Mouse (Mus musculus) layer of hippocampus, adult 18-20 months (tissue): ENCODE measurements around the gene Kdelc2. TPM values are rescaled to one million over a fixed set of nuclear protein-coding genes. Genes with fewer than 3 reads are reported as not detected.

ENCODE experiments used
- DNase-seq, 2 experiments: peaks; one replicate each; pipeline ENCODE4 v3.0.0; 2022; ENCODE audit warnings: low spot score in 2 of 2
- long read RNA-seq: library from polyadenylated mRNA; stranded (forward); transcript quantifications from one replicate; pipeline ENCODE4 v2.0.0, GENCODE M21; 2021
- total RNA-seq, 2 experiments: library from RNA; stranded (reverse); gene quantifications; 2 replicates each; pipeline ENCODE4 v1.2.3; 2021

Kdelc2 gene
- 1 to 10 TPM; 5.3 to 6.4 TPM for total RNA-seq
- long read RNA-seq, transcript Kdelc2-201 (8 exons, 3,642 nt) = major isoform, 5 of 9 reads
- long read RNA-seq, partial matches to known transcripts = 3 of 9 reads
- long read RNA-seq, other reads (novel, unspliced or antisense) = 1 of 9 reads

DNA sequence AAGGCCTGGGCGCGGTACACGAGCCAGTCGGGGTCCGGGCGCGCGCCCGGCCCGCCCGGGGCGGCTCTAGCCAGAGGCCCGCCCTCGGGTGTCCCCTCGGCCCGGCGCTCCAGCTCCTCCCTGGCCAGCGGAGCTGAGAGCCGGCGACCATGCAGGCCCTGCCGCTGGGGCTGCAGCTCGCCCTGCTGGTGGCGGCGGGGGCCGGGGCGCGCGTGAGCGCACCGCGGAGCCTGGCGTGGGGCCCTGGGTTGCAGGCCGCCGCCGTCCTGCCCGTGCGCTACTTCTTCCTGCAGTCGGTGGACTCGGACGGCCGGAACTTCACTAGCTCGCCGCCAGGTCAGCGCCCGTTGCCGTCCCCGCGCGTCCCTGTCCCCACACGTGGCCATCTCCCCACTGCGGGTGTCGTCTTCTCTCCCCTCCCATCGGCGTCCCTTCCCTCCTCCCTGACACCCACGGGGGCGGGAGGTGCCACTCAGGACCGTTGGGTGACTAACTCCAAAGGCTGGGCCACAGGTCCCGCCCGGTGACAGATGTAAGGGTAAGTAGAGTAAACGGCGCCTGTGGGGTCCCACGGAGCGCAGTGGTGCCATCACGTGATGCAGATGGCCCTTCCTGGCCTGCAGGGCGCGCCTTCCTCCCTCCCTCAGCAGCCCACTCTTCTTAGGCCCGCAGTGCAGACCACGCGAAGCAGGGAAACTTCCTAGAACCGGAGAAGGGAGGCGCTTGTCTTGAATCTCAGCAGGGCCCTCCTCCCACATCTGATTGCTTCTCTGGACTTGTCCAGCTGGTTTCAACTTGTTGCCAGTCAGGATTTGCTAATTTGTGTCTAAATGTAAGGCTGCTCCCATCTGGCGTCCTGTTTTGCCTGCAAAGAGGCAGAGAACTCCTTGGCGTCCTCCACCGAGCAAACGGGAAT lies at the start of gene Kdelc2:
TSS of gene Kdelc2 (plus strand) at position 75 of the 916 bp plus-strand sequence.
- DNase-seq = peak; percentile 77 to 81

DNA sequence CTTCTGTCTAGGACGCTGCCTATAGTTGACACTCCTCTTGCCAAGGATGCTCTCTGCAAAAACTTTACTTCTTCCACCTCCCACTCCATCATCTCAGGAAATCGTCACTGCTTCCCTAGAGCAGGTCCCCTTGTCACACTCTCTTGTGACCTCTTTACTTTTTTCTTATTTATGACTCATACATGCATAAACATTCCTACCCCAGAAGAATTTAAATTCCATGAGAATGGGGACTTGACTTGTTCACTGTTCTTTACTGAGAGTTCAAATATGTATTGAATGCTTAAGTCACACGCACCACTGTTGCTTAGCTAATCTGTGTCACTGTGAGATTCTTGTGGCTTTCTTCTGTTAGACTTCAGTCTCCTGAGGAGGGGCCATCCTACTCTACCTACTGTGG lies 48.7 kb upstream of the Kdelc2 start:
- no peak for DNase-seq

DNA sequence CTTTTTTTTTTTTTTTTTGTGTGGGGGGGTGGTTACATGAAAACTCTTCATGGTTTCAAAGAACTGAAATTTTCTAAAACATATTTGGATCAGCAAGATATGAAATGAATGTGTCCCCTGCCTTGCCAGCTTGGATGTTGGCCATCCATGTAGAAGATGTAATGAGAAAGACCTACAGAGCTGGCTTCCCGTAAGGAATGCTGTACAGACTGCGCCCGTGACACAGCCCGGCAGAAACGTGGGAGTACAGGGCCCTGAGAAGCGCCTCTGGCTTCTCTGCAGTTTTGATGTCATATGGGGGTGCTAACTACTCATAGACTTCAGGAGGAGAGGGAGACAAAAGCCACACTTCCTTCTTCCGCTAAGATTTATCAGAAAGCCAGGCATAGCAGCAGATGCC lies 44.2 kb upstream of the Kdelc2 start:
- DNase-seq = no peak

DNA sequence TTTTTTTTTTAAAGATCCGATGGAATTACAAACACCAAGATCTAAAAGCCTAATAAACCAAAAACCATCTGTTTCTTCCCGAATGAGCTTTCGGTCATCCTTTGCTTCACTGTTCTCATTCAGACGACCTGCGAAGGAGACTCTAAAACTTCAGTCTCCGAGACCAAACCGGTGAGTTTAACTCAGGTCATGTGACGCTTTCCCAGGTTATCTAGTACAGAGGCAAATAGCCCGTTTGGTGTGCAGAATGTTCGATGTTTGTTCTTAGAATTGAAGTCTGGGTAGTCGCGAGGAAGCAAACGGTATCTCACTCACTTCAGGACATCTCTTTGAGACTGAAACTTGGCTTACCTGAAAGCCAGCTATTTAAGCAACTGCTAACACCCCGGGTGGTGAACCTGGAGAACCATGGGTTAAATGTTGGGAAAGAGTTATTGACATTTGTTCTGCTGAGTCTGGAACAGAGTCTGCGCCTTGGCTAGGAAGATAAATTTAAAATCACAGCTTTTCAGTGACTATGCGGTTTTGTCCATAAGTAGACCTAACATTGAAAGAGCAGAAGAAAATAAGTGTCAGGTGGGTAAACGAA lies 43.4 kb upstream of the Kdelc2 start:
- no peak for DNase-seq

DNA sequence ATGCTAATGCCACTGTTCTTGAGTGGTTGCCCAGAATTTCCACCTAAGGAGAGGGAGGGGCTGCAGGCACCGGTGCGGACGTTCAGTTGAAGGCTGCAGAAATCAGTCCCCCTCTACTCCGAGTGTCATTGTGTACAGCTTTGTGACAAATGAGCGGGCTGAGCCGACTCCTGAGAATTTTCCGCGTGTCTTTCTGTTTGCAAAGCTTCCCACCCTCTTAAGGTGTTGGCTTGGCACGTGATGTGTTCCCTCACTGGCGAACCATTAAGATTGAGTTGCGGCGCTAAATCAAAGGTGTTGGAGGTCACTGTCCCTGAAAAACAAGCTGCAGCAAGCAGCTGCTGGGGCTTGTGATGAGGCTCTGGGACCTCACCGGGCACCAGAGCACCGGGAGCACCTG lies 42.9 kb upstream of the Kdelc2 start:
- DNase-seq = peak in 1 of 2 experiments; percentile 5

DNA sequence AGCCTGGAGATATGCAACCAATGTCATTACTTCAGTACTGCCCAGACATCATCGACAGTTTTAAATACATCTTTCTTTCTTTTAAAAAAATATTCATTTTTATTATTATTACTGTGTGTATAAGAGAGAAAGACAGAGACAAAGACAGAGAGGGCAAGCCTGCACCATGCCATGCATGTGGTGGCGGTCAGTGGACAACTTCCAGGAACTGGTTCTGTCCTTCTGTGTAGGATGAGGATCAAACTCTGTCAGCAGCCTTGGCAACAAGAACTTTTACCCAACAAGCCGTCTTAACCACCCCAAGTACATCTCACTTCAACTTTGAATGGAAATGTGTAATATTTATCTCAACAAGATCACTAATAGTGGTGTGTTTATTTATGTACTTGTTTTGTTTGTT lies 41.8 kb upstream of the Kdelc2 start:
- no peak for DNase-seq

DNA sequence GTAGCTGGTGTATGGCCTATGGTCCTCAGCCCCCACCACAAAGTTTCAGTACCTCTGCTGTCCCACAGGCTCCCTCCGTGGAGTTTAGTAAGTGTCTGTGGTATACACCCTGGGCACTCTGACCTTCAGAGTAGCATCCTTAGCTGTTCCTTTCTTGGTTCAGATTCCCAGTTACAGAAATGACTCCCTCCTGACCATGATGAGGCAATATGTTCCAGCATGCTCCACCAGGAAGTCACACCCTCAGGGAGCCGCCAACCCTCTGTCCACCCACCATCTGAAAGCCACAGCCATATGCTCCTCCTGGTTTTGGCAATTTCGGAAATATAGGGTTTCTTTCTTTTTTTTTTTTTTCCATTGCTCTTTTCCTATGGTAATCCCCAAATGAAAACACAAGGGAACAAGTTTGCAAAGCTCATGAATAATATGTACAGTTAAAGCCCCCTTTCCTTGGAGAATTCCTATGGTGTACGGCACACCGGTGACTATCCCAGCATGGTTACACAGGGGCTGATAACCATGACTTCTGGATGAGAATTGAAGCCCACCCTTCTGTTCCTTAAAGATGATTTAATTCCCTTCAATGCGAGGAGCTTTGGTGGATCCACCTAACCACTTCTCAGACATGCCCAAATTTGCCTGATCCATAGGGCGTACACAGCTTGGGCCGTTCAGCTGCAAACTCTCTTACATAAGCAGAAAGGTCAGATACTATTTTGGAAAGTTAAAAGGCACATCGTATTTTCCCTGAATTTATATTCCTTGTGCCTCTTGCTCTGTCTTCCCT lies 39.0 kb upstream of the Kdelc2 start:
- DNase-seq = peak in 1 of 2 experiments; percentile 15

DNA sequence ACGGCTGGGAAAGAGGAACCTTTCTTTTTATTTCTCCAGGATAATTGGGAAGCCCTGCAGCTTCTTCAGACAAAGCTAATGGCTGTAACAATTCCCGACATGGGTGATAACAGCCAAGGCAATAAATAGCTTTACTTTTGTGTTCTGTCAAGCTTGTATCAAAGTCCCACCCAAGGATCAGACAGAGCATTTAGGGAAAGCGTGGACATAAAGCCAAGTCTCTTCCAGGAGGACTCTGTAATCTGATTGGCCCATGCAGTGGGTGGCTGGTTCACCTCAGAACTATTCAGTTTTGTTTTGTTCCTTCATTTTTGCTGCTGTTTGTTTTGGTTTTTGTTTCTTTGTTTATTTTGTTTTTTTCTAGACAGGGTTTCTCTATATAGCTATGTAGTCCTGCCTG lies 38.1 kb upstream of the Kdelc2 start:
- no peak for DNase-seq

DNA sequence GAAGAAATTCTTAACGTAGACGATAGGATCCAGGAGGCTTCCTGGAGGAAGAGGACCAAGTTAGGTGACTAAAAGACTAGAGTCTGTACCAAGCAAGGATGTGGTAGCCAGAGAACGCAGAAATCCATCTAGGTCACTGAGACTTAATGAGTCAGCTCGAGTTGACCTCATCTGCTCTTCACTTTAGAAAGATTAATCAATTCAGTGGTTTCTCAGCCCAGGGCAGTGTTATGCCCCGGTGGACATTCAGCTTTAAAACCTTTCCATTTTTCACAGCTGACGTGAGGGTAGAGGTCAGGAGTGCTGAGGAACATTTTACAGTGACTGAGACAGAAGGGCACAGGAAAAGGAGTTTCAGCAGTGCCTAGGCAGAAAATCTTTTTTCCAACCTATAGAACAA lies 37.4 kb upstream of the Kdelc2 start:
- no peak for DNase-seq

DNA sequence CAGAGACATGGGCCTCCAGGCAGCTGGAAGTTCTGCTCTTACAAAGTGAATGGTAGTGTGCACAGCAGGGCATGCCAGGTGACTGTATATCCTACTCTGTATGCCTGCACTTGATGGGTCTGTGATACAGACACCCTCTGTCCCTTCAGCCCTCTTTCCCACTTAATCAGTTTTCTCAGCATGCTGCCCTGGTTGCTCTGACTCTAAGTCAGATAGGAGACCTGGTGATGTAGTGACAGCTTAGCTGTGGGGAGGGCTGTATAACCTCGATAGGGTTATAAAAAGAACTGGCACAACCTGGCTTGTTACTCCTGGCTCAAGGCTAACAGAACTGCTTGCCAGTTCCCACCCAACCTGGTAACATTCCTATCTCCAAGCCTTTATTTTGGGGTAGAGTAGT lies 34.6 kb upstream of the Kdelc2 start:
- no peak for DNase-seq

DNA sequence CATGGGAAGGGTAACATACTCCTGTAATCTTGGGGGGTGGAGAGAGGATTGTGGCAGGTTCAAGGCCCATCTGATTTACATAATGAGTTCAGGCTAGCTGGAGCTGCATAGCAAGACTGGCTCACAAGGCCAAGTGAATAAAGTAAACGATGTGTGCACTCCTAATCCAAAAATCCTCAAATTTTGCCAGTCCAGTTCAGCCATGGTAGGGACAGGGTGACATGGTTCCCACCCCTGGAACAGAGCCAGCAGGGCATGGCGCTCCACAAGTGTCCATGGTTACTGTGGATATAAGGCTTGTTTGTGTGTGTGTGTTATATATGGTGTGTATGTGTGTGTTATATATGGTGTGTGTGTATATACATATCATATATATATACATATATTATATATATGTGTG lies 33.5 kb upstream of the Kdelc2 start:
- no peak for DNase-seq

DNA sequence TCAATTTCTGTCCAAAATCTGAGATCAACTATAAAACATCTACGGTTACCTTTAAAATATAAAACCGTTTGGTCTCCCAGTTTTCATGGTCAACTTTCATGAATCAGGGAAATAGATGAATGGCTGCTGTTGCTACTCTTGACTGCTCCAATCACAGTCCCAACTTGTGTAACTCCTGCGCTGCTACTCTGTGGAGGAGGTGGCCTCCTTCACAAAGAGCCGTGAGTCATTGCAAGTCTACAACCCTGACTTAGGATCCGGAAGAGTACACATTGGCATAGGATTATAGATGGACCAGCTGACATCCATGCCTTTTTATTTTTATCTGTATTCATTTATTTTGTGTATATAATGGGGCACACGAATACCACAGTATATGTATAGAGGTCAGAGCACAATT lies 31.9 kb upstream of the Kdelc2 start:
- DNase-seq = no peak

DNA sequence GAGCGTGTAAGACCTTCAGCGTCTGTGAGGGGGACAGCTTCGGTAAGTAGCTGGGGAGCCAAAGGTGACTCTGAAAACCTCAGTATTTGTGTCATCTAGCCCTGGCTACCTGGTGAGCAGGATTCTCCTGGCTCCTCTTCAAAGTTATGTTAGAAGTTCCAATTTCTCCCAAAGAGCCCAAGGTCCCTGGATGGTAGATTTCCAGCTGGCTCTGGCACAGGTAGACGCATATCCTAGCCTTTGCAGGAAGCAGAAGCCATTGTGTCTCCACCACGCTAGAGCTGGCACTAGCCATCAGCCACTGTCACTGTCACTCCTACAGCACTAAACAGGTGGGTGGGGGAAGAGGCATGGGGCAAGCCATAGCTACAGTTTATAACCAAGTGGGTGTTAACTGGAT lies 30.7 kb upstream of the Kdelc2 start:
- DNase-seq = no peak

DNA sequence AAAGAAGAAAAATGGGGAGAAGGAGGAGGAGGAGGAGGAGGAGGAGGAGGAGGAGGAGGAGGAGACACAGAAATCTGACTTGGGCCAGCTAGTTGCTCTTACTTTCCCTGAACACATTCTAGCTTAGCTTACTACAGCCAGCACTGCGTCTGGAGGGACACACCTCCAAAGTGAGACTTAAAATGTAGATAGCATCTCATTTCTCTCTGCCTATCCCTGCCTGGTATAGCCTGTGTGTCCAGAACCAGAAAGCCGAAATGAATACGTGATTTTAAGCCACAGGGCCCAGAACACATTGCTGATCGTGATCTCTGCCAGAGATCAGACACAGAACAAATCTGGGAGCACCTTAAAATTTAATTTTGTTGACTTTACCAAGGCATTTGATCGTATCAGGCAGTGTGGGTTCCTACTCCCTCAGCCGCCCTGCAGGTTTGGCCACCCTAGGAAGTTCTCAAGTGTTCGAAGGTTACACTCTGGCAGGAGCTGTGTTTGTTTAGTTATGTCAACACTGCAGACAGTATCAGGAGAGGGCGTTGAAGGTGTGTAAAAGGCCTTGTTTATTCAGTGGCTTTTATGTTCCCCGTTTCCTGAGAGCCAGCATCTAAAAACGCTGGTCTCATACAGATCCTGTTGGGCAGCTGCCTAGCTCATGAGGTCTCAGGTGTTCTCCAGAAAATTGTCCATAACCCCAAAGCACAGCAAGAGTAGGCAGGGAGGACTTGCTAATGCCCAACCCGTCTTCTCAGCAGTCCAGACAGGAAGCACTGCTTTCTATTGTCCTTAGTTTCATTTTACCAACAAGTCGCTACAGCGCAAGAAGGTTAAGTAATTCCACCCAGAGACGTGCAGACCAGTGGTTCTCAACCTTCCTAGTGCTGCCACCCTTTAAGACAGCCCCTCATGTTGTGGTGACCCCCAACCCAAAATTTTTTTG lies 27.3 kb upstream of the Kdelc2 start:
- no peak for DNase-seq

DNA sequence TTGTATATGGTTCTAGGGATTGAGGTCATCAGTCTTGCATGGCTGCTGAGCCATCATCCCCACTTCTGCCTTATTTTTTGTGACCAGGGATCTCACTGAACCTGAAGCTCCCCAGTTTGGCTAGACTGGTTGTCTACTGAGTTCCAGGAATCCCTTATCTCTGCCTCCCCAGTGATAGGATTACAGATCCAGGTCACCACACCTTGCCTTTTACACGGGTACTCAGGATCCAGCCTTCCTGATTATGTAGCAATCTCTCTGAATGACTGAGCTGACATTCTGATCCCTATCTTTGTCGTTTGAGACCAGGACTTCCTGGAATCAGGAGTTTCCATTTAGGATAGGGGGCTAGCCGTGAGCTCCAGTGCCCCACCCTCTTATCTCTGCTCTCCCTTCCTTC lies 12.5 kb upstream of the Kdelc2 start:
- no peak for DNase-seq

DNA sequence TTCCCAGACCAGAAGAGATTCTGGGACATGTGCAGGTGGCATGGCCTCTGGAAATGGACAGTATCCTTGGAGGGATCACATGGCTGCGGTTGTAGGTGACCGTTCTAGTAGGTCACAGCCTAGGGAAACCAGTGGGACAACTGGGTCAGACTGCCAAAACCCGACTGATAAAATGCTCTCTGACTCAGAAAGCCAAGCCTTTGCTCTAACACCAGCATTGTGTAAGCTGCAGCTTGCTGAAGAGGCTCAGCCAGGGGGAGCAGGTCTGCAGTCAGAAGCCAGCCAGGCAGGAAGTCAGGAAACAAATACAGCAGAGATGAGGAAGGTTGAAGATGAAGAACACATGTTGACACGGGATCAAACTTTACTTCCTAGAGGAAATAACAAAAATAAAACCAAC lies 7.9 kb upstream of the Kdelc2 start:
- DNase-seq = no peak

DNA sequence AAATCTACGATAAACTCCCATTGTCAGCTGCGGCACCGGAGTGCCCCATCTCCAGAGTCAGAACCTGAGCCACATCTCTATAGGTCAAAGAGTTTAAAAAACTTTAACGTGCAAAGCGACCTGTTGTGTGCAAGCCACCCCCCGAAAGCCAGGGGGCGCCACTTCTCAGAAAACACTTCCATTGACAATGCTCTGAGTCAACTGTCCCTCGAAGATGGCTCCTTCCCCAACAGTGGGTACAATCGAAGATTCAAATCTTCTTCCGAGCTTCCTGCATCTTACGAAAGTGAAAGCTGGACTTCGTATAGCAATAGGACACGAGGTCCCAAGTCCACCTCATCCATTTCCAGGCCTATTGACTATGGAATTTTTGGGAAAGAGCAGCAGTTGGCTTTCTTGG lies 7.0 kb upstream of the Kdelc2 start:
- DNase-seq = no peak

DNA sequence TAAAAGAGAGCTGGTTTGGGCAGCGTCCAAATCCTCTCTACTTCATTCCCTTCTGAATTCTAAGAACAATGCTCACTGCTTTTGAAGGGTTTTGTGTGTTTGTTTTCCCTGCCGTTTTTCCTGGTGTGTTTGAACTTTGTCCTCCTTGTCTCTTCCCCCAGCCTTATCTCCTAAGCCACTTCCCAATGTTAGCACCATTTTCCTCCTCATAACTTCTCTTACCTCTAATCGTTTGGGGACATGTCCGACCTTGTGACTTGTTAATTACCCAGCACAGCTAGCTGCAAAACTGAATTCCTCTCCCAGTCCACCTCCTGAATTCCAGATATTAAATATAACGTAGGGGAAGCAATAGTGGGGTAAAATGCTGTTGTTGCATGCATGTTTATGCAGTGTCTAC lies 6.2 kb upstream of the Kdelc2 start:
- no peak for DNase-seq

DNA sequence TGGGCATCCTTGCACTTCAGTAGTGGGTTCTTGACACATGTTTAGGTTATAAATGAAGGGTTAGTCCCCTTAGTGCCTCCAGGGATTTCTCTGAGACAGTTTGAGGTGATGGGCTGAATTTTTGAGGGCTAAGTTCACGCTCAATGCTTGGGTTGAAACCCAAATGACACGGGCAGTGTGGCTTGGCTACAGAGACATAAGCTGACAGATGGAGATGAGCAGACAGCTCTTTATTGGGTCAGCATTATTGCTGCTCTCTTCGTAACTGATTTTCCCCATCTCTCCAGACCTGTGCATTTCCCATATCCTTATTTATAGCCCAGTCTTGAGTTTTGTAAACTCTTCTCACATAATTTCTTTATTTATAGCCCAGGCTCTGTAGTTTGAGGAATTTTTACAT lies 5.7 kb upstream of the Kdelc2 start:
- DNase-seq = no peak

DNA sequence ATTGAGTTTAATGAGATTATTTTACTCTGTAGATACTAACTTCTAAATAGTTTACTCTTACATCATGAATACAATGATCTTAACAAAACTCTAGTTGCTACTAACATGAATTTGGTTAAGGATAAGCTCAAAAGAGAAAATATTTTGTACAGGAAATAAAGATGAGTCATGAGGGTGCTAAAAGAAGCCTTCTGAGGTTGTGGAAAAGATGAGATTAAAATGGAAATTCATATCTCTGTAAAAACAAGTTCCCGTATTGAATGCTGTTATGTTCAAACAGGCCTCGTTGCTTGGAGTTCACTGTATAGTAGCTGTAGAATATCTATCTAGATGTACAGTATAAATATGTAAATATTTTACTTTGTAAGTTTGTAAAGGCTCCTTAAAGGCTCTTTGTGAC lies 3.2 kb upstream of the Kdelc2 start:
- DNase-seq = no peak

DNA sequence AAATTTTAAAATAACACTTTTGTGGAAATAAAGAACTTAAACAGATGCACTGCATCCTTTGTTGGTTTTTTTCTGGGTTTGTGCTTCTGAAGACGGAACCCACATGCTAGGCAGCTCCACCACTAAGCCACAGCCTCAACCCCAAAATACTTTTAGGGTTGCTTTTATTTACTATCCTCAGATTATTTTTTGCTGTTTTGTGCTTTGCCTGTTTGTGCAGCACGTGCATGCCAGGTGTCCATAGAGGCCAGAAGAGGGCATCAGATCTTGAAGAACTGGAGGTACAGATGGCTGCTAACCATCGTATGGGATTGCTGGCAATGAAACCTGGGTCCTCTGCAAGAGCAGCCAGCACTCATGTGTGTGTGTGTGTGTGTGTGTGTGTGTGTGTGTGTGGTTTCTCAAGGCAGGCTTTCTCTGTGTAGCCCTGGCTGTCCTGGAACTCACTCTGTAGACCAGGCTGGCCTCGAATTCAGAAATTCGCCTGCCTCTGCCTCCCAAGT lies 2.7 kb upstream of the Kdelc2 start:
- no peak for DNase-seq
